Mouse (Mus musculus): ENCODE data around the gene Pigu. TPM values are rescaled to one million over a fixed set of nuclear protein-coding genes. Genes with fewer than 3 reads are reported as not detected.

The Pigu gene
- polyA plus RNA-seq, 1 experiment from 2014 or later: 63.6 TPM

- no peak overlapping the region for H3K4me2 ChIP-seq (ENCODE audit: low read length)
- no peaks in the 10 kb centered on the region for H3K9me3 ChIP-seq (replicated peaks; ENCODE audit: control insufficient read depth, low read length)
- ATAC-seq (no peak), DNase-seq (ENCODE audit: low spot score) (no peak)
- H3K9ac ChIP-seq (ENCODE audit: low read length): no peak overlapping the region
- H3K36me3 ChIP-seq (ENCODE audit: control insufficient read depth, insufficient read depth, low read length): peaks cover 5% of the 10 kb centered on the region; the same call in 1 of the 2 replicates
- no peaks in the 10 kb centered on the region for H3K27me3 ChIP-seq (replicated peaks; ENCODE audit: control insufficient read depth, insufficient read depth, low read length)
- WGBS: 88% methylated on average over 8 of the region's 8 CpGs
- H3K4me3 ChIP-seq (ENCODE audit: low read depth, low read length): no peak overlapping the region
- peaks cover 9% of the 10 kb centered on the region for H3K4me1 ChIP-seq (ENCODE audit: control insufficient read depth, insufficient read depth, low read length)
- no peak overlapping the region for H3K27ac ChIP-seq (ENCODE audit: low read depth, low read length)
Observed at GRCm38 (mm10) chr2:155273603-155274002, 83.6 kb downstream of the Pigu start.

- Histone ChIP-seq H3K4me3 (ENCODE audit: low read depth, low read length) (no peak overlapping the region), H3K9ac (ENCODE audit: low read length) (no peak overlapping the region), H3K27ac (ENCODE audit: low read depth, low read length) (no peak overlapping the region), H3K9me3 (replicated peaks; ENCODE audit: control insufficient read depth, low read length) (no peaks in the 10 kb centered on the region), H3K36me3 (ENCODE audit: control insufficient read depth, insufficient read depth, low read length) (no peaks in the 10 kb centered on the region), H3K27me3 (replicated peaks; ENCODE audit: control insufficient read depth, insufficient read depth, low read length) (no peaks in the 10 kb centered on the region), H3K4me1 (ENCODE audit: control insufficient read depth, insufficient read depth, low read length) (peaks cover 7% of the 10 kb centered on the region), H3K4me2 (ENCODE audit: low read length) (no peak overlapping the region)
- no peak for DNase-seq (ENCODE audit: low spot score)
- ATAC-seq: no peak
- 86% methylated on average over 10 of the region's 10 CpGs for WGBS
Observed at GRCm38 (mm10) chr2:155272396-155273170, 84.6 kb downstream of the Pigu start.

- no peak overlapping the region for H3K4me3 ChIP-seq (ENCODE audit: low read depth, low read length)
- ATAC-seq (no peak), DNase-seq (ENCODE audit: low spot score) (no peak)
- no peaks in the 10 kb centered on the region for H3K36me3 ChIP-seq (ENCODE audit: control insufficient read depth, insufficient read depth, low read length)
- H3K27ac ChIP-seq (ENCODE audit: low read depth, low read length): no peak overlapping the region
- H3K9me3 ChIP-seq (replicated peaks; ENCODE audit: control insufficient read depth, low read length): no peaks in the 10 kb centered on the region
- no peak overlapping the region for H3K4me2 ChIP-seq (ENCODE audit: low read length)
- 80% methylated on average over 6 of the region's 6 CpGs for WGBS
- no peaks in the 10 kb centered on the region for H3K27me3 ChIP-seq (replicated peaks; ENCODE audit: control insufficient read depth, insufficient read depth, low read length)
- peaks cover 1% of the 10 kb centered on the region for H3K4me1 ChIP-seq (ENCODE audit: control insufficient read depth, insufficient read depth, low read length)
- no peak overlapping the region for H3K9ac ChIP-seq (ENCODE audit: low read length)
Observed at GRCm38 (mm10) chr2:155271957-155272356, 85.3 kb downstream of the Pigu start.

GRCm38 (mm10) chr2:155266896-155267295 lies 90.3 kb downstream of the Pigu start:
- no peaks in the 10 kb centered on the region for H3K4me1 ChIP-seq (ENCODE audit: control insufficient read depth, insufficient read depth, low read length)
- no peak overlapping the region for H3K27ac ChIP-seq (ENCODE audit: low read depth, low read length)
- no peaks in the 10 kb centered on the region for H3K36me3 ChIP-seq (ENCODE audit: control insufficient read depth, insufficient read depth, low read length)
- H3K9ac ChIP-seq (ENCODE audit: low read length): no peak overlapping the region
- H3K9me3 ChIP-seq (replicated peaks; ENCODE audit: control insufficient read depth, low read length): no peaks in the 10 kb centered on the region
- ATAC-seq (no peak), DNase-seq (ENCODE audit: low spot score) (no peak)
- no peak overlapping the region for H3K4me2 ChIP-seq (ENCODE audit: low read length)
- 83% methylated on average over 5 of the region's 5 CpGs for WGBS
- no peaks in the 10 kb centered on the region for H3K27me3 ChIP-seq (replicated peaks; ENCODE audit: control insufficient read depth, insufficient read depth, low read length)
- H3K4me3 ChIP-seq (ENCODE audit: low read depth, low read length): no peak overlapping the region

GRCm38 (mm10) chr2:155265526-155265925 lies 91.7 kb downstream of the Pigu start:
- no peak overlapping the region for H3K4me3 ChIP-seq (ENCODE audit: low read depth, low read length)
- no peak overlapping the region for H3K9ac ChIP-seq (ENCODE audit: low read length)
- no peak for DNase-seq (ENCODE audit: low spot score)
- no peaks in the 10 kb centered on the region for H3K4me1 ChIP-seq (ENCODE audit: control insufficient read depth, insufficient read depth, low read length)
- no peaks in the 10 kb centered on the region for H3K27me3 ChIP-seq (replicated peaks; ENCODE audit: control insufficient read depth, insufficient read depth, low read length)
- no peaks in the 10 kb centered on the region for H3K36me3 ChIP-seq (ENCODE audit: control insufficient read depth, insufficient read depth, low read length)
- H3K4me2 ChIP-seq (ENCODE audit: low read length): no peak overlapping the region
- no peak overlapping the region for H3K27ac ChIP-seq (ENCODE audit: low read depth, low read length)
- 90% methylated on average over 6 of the region's 6 CpGs for WGBS
- no peak for ATAC-seq
- no peaks in the 10 kb centered on the region for H3K9me3 ChIP-seq (replicated peaks; ENCODE audit: control insufficient read depth, low read length)

- Histone ChIP-seq H3K36me3 (ENCODE audit: control insufficient read depth, insufficient read depth, low read length) (peaks cover 65% of the 10 kb centered on the region), H3K27me3 (replicated peaks; ENCODE audit: control insufficient read depth, insufficient read depth, low read length) (no peaks in the 10 kb centered on the region), H3K9me3 (replicated peaks; ENCODE audit: control insufficient read depth, low read length) (no peaks in the 10 kb centered on the region), H3K4me2 (ENCODE audit: low read length) (no peak overlapping the region), H3K4me3 (ENCODE audit: low read depth, low read length) (no peak overlapping the region), H3K4me1 (ENCODE audit: control insufficient read depth, insufficient read depth, low read length) (no peaks in the 10 kb centered on the region), H3K27ac (ENCODE audit: low read depth, low read length) (no peak overlapping the region), H3K9ac (ENCODE audit: low read length) (no peak overlapping the region)
- DNase-seq (ENCODE audit: low spot score) (no peak), ATAC-seq (no peak)
- WGBS: 97% methylated on average over 5 of the region's 5 CpGs
Observed at GRCm38 (mm10) chr2:155249588-155249987, 107.6 kb downstream of the Pigu start.

- Histone ChIP-seq H3K27ac (ENCODE audit: low read depth, low read length) (no peak overlapping the region), H3K4me1 (ENCODE audit: control insufficient read depth, insufficient read depth, low read length) (no peaks in the 10 kb centered on the region), H3K27me3 (replicated peaks; ENCODE audit: control insufficient read depth, insufficient read depth, low read length) (no peaks in the 10 kb centered on the region), H3K36me3 (ENCODE audit: control insufficient read depth, insufficient read depth, low read length) (peaks cover 74% of the 10 kb centered on the region), H3K4me3 (ENCODE audit: low read depth, low read length) (no peak overlapping the region), H3K9ac (ENCODE audit: low read length) (no peak overlapping the region), H3K4me2 (ENCODE audit: low read length) (no peak overlapping the region), H3K9me3 (replicated peaks; ENCODE audit: control insufficient read depth, low read length) (no peaks in the 10 kb centered on the region)
- no peak for DNase-seq (ENCODE audit: low spot score)
- 77% methylated on average over 2 of the region's 2 CpGs for WGBS
- ATAC-seq: no peak
Observed at GRCm38 (mm10) chr2:155248718-155249117, 108.5 kb downstream of the Pigu start.

- no peaks in the 10 kb centered on the region for H3K27me3 ChIP-seq (replicated peaks; ENCODE audit: control insufficient read depth, insufficient read depth, low read length)
- H3K36me3 ChIP-seq (ENCODE audit: control insufficient read depth, insufficient read depth, low read length): peaks cover 79% of the 10 kb centered on the region
- 97% methylated on average over 1 of the region's 1 CpGs for WGBS
- ATAC-seq (no peak), DNase-seq (ENCODE audit: low spot score) (no peak)
- no peaks in the 10 kb centered on the region for H3K4me1 ChIP-seq (ENCODE audit: control insufficient read depth, insufficient read depth, low read length)
- H3K27ac ChIP-seq (ENCODE audit: low read depth, low read length): no peak overlapping the region
- no peaks in the 10 kb centered on the region for H3K9me3 ChIP-seq (replicated peaks; ENCODE audit: control insufficient read depth, low read length)
- H3K4me3 ChIP-seq (ENCODE audit: low read depth, low read length): no peak overlapping the region
- no peak overlapping the region for H3K4me2 ChIP-seq (ENCODE audit: low read length)
- H3K9ac ChIP-seq (ENCODE audit: low read length): no peak overlapping the region
Observed at GRCm38 (mm10) chr2:155248206-155248605, 109.0 kb downstream of the Pigu start.

GRCm38 (mm10) chr2:155246231-155246630 lies 111.0 kb downstream of the Pigu start:
- H3K27me3 ChIP-seq (replicated peaks; ENCODE audit: control insufficient read depth, insufficient read depth, low read length): no peaks in the 10 kb centered on the region
- no peak overlapping the region for H3K4me3 ChIP-seq (ENCODE audit: low read depth, low read length)
- no peaks in the 10 kb centered on the region for H3K4me1 ChIP-seq (ENCODE audit: control insufficient read depth, insufficient read depth, low read length)
- no peaks in the 10 kb centered on the region for H3K9me3 ChIP-seq (replicated peaks; ENCODE audit: control insufficient read depth, low read length)
- H3K9ac ChIP-seq (ENCODE audit: low read length): no peak overlapping the region
- no peak for ATAC-seq
- no peak for DNase-seq (ENCODE audit: low spot score)
- WGBS: 92% methylated on average over 4 of the region's 4 CpGs
- H3K4me2 ChIP-seq (ENCODE audit: low read length): no peak overlapping the region
- H3K27ac ChIP-seq (ENCODE audit: low read depth, low read length): no peak overlapping the region
- peaks cover 84% of the 10 kb centered on the region for H3K36me3 ChIP-seq (ENCODE audit: control insufficient read depth, insufficient read depth, low read length)

Data from forebrain, embryonic 14.5 days (tissue).